In the genomic region with DNA sequence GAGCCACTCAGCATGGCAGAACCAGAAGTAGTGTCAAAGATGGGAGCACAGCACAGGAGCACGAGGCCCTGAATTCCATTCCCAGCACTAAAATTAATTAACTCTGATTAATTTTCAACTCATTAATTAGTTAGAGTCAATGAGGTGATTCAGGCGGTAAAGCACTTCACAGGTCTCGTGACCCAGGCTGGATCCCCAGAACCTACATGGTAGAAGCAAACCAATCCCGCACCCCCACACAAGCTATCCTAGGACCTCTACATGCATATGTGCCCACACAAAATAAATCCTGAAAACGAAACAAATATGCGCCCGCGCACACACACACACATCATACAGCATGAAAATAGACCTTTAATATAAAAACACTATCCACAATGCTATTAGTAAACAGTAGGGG, we compare ENCODE assay signal across 20 mouse cellular contexts.
"Had no signal": no experiment of that assay in that cellular context is flagged by ENCODE, and none has a peak within 500 bp of the region (broad histone marks: within the 10 kb centered on the region; RNA-seq: fewer than 3 reads in every experiment).

No protein-coding gene starts in this region.

- ATAC-seq: inflammation-experienced regulatory T-cells, adult 6 months; intestine, embryonic 16.5 days had no signal

- H3K9me3 ChIP-seq: lung, embryonic 15.5 days; megakaryocyte, embryonic 14.5 days; midbrain, embryonic 10.5 days; neural tube, embryonic 15.5 days had no signal

- H3K36me3 ChIP-seq: lung, embryonic 15.5 days; midbrain, embryonic 10.5 days; neural tube, embryonic 12.5 days; neural tube, embryonic 15.5 days had no signal

- H3K27me3 ChIP-seq: lung, embryonic 15.5 days; megakaryocyte, embryonic 14.5 days; neural tube, embryonic 12.5 days; neural tube, embryonic 15.5 days had no signal

- H3K27ac ChIP-seq: liver, embryonic 14.5 days; lung, embryonic 15.5 days; midbrain, embryonic 10.5 days; neural tube, embryonic 12.5 days; neural tube, embryonic 15.5 days; stomach, postnatal 0 days had no signal

- H3K4me3 ChIP-seq: lung, embryonic 15.5 days; megakaryocyte, embryonic 14.5 days; midbrain, embryonic 10.5 days; neural tube, embryonic 12.5 days; neural tube, embryonic 15.5 days had no signal

- H3K4me1 ChIP-seq: midbrain, embryonic 10.5 days had no signal

- H3K9ac ChIP-seq: liver, embryonic 14.5 days; lung, embryonic 15.5 days; neural tube, embryonic 12.5 days; neural tube, embryonic 15.5 days had no signal

- H3K4me2 ChIP-seq: lung, embryonic 15.5 days; neural tube, embryonic 12.5 days; neural tube, embryonic 15.5 days had no signal

- DNase-seq: left cerebral cortex, postnatal 4 days; lung, adult 18-20 months; lung, postnatal 10 days; lung, postnatal 36 days; midbrain, embryonic 14.5 days; right cerebral cortex, adult 18-20 months; right cerebral cortex, postnatal 14 days; right cerebral cortex, postnatal 4 days; thymus, adult 2 months; thymus, postnatal 14 days; thymus, postnatal 4 days had no signal
